Mouse (Mus musculus) cerebellum, postnatal 25 days (tissue): ENCODE measurements around the gene Ifnar2.
A peak's percentile ranks its signal among the peaks of the same experiment; 100 is the strongest.
"Not testable (repeated sequence)": the region's sequence is repeated elsewhere in the genome, so short reads cannot be mapped to it uniquely, and the experiment has no call there.

Source experiments
- DNase-seq, 2 experiments: peaks; one replicate each; pipeline ENCODE4 v3.0.0; 2021; ENCODE audit warnings: mixed read lengths in 2 of 2

Gene Ifnar2

GRCm38 (mm10) chr16:91432720-91433328, 60.2 kb downstream of the Ifnar2 start:
- DNase-seq = no peak

- no peak for DNase-seq
Measured at GRCm38 (mm10) chr16:91433329-91433933, 60.8 kb downstream of the Ifnar2 start.

DNA sequence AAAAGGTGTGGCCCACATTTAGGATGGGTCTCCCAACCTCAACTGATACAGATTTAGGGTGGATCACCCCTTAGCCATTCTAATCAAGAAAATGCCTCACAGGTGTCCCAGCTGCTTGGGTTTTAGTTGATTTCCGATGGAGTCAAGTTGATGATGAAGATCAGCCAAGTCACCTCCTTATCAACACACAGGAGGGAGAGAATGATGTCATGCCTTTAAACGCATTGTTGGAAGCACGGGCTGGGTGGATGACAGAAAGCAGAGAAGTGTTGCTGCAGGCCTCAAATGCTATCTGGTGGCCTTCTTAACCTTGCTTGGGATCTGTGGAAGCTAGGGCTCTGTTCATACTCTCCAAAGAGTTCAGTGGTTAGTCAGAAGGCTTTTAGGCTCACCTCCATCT, 61.5 kb downstream of the Ifnar2 start:
- DNase-seq = no peak

DNA sequence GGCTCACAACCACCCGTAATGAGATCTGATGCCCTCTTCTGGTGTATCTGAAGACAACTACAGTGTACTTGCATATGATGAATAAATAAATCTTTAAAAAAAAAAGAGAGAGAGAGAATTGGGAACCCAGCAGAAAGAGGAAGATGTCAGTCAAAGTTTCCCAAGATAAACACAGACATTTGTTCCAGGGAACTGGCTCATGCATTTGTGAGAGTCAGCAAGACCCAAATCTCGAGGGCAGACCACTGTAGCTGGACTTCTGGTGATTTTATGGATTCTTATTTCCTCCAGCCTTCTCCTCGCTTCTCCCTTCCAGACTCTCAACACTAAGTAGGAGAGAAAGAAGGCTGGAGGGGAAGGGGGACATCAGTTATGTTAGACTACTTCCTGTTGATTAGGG, 65.5 kb downstream of the Ifnar2 start:
- no peak for DNase-seq

GRCm38 (mm10) chr16:91438599-91438998, 66.0 kb downstream of the Ifnar2 start:
- not testable (repeated sequence) for DNase-seq

- peak in 1 of 2 experiments; percentile 14 for DNase-seq
Measured at GRCm38 (mm10) chr16:91441366-91441765, 68.8 kb downstream of the Ifnar2 start.

DNA sequence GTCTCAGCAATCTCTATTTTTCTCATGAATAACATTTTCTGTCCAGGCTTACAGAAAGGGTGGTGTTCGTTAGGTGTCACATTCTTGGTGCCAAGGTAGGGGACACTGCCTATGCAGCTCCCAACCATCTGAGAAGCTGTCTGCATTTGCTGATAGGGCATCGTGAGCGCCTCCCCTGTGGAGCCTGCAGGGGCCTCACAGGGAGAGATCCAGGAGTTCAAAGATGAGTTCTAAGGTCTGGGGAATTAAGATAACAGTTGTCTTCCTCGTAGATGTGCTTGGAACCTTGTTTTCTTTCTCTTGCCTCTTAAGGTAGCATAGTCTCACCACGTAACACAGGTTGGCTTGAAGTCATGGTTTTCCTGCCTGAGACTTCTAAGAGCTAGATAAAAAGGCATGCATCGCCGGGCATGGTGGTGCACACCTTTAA, 69.2 kb downstream of the Ifnar2 start:
- DNase-seq = no peak

GRCm38 (mm10) chr16:91442446-91442845, 69.9 kb downstream of the Ifnar2 start:
- no peak for DNase-seq

DNA sequence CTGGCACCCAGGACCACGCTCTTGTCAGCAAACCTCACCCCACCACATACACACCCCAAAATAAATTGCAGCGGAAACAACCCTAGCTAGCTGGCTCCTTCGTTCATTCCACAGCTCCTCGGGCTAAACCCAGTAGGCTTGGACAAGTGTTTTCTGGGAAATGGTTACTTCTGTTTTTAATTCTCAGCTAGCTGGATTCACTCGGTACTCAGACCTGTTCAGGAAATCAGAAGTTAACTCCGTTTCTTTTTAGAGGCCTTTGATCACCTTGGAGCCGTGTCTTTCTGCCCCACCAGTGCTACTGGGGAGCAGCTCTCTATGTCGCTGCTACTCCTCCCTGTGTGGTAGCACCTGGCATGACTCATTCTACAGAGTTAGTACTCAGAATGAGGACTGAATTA, 70.6 kb downstream of the Ifnar2 start:
- DNase-seq = no peak

DNA sequence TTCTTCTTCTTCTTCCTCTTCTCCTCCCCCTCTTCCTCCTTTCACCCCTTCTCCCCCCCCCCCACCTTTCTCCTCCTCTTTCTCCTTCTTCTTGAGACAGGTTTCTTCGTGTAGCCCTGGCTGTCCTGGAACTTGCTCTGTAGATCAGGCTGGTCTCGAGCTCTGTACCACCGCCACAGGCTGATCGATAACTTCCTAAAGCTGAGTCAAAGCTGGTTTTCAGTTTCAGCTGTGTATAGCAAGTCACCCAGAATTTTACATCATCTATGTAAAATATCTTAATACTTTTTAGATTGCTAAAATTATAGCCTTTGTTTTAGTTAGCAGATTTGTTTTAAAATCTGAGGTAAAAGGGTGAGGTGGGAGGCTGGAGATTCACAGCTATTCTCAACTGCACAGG, 72.3 kb downstream of the Ifnar2 start:
- DNase-seq = no peak

DNA sequence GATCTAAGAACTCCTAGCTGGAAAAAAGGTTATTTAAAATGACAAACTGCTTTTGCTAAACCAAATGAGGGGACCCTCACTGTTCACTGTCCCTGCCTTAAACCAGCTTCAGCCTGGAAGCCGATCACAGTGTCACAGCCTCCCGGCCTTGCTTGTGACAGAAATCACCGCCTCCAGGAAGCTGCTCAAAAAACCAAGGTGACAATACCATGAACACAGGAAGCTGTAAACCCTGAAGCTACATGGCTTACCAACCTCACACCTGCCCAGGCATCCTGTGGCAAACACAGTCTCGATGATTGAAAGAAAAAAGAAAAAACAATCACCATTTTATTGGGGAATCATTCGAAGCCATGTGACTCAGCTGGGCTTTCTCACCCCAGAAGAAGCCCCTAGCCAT, 73.0 kb downstream of the Ifnar2 start:
- no peak for DNase-seq

DNA sequence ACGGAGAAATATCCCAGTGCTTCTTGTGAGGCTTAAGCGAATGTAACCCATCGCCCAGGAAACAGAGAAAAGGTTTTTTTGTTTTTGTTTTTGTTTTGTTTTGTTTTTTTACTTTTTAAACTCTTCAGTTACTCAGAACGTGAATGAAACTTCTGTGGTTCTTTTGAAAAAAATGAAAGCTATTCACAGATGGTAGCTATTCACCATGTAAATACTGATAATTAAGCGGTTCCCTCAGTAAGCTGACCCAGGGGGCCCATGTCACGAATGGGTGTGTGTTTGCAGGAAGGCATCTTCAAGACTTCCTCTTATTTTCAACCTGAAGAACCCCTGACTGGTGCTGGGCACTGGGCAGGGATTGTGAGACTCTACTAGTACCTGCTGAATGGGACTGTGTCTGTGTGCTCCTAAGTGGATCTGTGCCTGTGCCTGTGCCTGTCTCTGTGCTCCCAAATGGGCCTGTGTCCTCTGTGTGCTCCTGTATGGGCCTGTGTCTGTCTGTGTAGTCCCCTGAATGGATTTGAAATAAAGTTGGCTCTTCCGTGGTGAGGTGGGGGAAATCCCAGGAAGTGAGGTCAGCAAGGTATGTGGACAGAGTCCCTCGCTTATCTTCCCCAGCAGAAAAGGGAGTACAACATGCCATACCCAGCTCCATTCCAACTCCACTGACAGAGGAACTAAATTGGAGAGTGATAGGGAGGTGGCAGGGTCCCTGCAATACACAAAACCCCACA, 74.4 kb downstream of the Ifnar2 start:
- DNase-seq = no peak

DNA sequence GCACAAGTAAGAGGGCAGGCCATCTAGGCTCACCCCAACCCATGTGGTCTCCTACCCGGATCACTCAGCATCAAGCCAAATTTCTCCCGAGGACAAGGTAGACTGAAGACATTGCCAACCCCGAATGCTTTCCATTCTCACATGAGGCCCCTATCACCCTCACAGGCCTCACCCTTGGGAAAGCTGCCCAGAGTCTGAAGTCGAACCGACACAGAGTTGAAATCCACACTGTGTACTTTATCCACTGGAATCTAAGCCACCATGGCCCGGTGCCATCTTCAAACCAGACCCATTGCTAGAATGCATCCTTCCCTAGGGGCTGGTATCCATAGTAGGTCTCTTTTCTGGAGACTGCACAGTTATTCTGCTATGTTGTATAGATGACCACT, 74.9 kb downstream of the Ifnar2 start:
- no peak for DNase-seq

GRCm38 (mm10) chr16:91448088-91448487, 75.5 kb downstream of the Ifnar2 start:
- no peak for DNase-seq

DNA sequence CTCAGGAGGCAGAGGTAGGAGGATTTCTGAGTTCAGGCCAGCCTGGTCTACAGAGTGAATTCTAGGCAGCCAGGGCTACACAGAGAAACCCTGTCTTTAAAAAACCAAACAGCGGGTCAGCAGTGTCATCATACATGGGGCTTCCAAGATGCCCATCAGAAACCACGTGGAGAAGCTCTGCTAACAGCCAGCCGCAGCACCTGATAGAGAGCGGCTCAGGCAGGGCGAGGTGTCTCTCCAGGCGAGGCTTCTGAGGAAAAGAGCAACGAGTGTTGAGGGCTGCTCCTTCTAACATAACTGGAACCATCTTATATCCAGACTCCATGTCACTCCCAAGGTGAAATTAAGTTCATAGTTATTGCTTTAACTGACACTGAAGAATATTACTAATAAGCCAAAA, 76.3 kb downstream of the Ifnar2 start:
- no peak for DNase-seq

DNA sequence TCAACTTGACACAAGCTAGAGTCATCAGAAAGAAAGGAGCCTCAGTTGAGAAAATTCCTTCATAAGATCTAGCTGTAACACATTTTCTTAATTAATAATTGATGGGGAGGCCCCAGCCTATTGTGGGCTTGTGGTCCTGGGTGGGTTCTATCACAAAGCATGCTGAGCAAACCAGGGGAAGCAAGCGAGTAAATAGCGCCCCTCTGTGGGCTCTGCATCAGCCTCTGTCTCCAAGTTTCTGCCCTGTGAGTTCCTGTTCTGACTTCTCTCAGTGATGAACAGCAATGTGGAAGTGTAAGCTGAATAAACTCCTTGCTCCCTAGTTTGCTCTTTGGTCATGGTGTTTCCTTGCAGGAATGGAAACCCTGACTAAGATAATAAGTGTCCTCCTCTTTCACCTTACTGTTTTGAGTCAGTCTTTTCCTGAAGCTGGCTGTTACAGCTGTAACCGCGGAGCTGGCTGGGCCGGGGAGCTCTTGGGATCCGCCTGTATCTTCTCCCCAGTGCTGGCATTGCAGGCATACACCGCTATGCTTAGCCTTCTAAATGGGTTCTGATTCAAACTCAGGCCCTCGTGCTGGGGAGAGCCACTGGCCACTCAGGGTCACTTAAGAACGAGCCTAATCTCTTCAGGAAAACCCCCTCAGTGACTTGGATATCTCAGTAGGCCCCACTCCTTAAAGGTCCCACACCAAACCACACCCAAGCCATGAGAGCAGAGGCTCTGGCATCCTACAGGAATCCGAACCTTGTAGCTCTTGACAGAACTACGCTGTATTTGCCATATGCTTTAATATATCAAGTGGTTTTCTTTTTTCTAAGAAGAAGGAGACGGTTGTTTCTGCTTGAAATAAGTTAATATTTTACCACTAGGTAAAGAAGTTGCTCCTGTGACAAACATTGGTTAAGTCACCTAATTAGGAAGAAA, 77.8 kb downstream of the Ifnar2 start:
- DNase-seq = no peak

DNA sequence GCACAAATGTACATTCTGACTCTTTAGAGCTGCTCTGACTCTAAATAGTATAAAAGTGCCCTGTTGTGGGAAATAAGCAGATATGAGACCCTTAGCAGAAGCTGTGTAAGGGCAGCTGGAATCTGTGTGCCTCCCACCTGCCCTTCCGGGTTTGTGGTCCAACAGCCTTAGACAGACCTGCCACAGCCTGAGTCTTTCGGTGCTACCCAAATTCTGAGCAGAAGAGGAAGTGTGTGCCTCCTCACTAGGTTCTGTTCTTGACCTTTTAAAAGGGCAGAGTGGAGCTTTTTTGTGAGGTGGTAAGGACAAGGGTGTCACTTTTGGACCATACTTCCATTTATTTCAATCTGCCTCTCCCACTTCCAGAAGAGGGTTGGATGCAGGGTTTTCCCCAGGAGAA, 79.4 kb downstream of the Ifnar2 start:
- no peak for DNase-seq

DNA sequence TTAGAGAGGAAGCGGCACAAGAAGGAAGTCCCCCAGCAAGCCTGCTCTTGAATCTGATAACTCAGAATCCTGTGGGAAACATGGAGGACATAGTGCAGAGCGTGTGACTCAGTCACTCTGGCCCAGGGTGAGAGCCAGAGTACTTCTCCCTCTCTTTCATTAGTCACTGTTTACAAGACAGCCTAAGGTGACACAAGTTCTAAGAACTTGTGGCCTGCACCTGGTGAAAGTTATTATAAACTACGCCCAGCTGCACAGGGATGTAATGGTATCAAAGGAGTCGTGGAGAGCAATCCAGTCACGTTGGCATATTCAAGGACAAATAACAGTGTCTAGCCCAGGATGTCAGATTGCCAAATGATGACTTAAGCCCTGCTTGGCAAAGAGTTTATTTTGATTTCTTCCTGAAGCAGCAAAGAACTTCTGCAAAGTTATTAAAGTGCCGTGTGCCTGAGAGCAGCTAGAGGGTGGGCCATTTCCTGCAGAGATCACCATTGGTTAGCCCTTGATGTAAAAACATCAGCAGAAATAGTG, 79.8 kb downstream of the Ifnar2 start:
- DNase-seq = no peak
